Mouse (Mus musculus): ENCODE results near the gene Fgfr2. TPM values are rescaled to one million over a fixed set of nuclear protein-coding genes. Genes with fewer than 3 reads are reported as not detected.

Fgfr2 gene
- polyA plus RNA-seq, 1 experiment from 2014 or later: 169 TPM

- Histone ChIP-seq H3K4me3 (ENCODE audit: low read depth, low read length) (no peak overlapping the region), H3K9me3 (ENCODE audit: control insufficient read depth, low read depth, low read length) (no peaks in the 10 kb centered on the region), H3K27me3 (ENCODE audit: control insufficient read depth, insufficient read depth, low read length) (no peaks in the 10 kb centered on the region), H3K4me1 (ENCODE audit: control insufficient read depth, insufficient read depth, low read length) (no peaks in the 10 kb centered on the region), H3K27ac (ENCODE audit: low read length) (no peak overlapping the region), H3K4me2 (replicated peaks; ENCODE audit: low read depth, low read length) (no peak overlapping the region), H3K9ac (replicated peaks; ENCODE audit: low read depth, low read length) (no peak overlapping the region), H3K36me3 (ENCODE audit: control insufficient read depth, insufficient read depth, low read length) (no peaks in the 10 kb centered on the region)
- no peak for ATAC-seq (ENCODE audit: insufficient number of reproducible peaks, insufficient read depth, low FRiP score, low read depth)
- 77% methylated on average over 6 of the region's 6 CpGs for WGBS
Observed at GRCm38 (mm10) chr7:131812116-131812515, 1311.0 kb downstream of the Fgfr2 start.

- Histone ChIP-seq H3K27ac (ENCODE audit: low read length) (no peak overlapping the region), H3K4me1 (ENCODE audit: control insufficient read depth, insufficient read depth, low read length) (no peaks in the 10 kb centered on the region), H3K27me3 (ENCODE audit: control insufficient read depth, insufficient read depth, low read length) (no peaks in the 10 kb centered on the region), H3K36me3 (ENCODE audit: control insufficient read depth, insufficient read depth, low read length) (no peaks in the 10 kb centered on the region), H3K9ac (replicated peaks; ENCODE audit: low read depth, low read length) (no peak overlapping the region), H3K4me2 (replicated peaks; ENCODE audit: low read depth, low read length) (no peak overlapping the region), H3K4me3 (ENCODE audit: low read depth, low read length) (no peak overlapping the region), H3K9me3 (ENCODE audit: control insufficient read depth, low read depth, low read length) (no peaks in the 10 kb centered on the region)
- ATAC-seq (ENCODE audit: insufficient number of reproducible peaks, insufficient read depth, low FRiP score, low read depth): no peak
- WGBS: 58% methylated on average over 4 of the region's 4 CpGs
Observed at GRCm38 (mm10) chr7:131810916-131811315, 1312.2 kb downstream of the Fgfr2 start.

- Histone ChIP-seq H3K9me3 (ENCODE audit: control insufficient read depth, low read depth, low read length) (no peaks in the 10 kb centered on the region), H3K27ac (ENCODE audit: low read length) (no peak overlapping the region), H3K4me1 (ENCODE audit: control insufficient read depth, insufficient read depth, low read length) (no peaks in the 10 kb centered on the region), H3K27me3 (ENCODE audit: control insufficient read depth, insufficient read depth, low read length) (no peaks in the 10 kb centered on the region), H3K4me2 (replicated peaks; ENCODE audit: low read depth, low read length) (no peak overlapping the region), H3K36me3 (ENCODE audit: control insufficient read depth, insufficient read depth, low read length) (no peaks in the 10 kb centered on the region), H3K9ac (replicated peaks; ENCODE audit: low read depth, low read length) (no peak overlapping the region), H3K4me3 (ENCODE audit: low read depth, low read length) (no peak overlapping the region)
- WGBS: 41% methylated on average over 5 of the region's 5 CpGs
- no peak for ATAC-seq (ENCODE audit: insufficient number of reproducible peaks, insufficient read depth, low FRiP score, low read depth)
Observed at GRCm38 (mm10) chr7:131809584-131810181, 1313.5 kb downstream of the Fgfr2 start.

- H3K9ac ChIP-seq (replicated peaks; ENCODE audit: low read depth, low read length): no peak overlapping the region
- no peak overlapping the region for H3K4me3 ChIP-seq (ENCODE audit: low read depth, low read length)
- 27% methylated on average over 2 of the region's 2 CpGs for WGBS
- no peak overlapping the region for H3K27ac ChIP-seq (ENCODE audit: low read length)
- no peaks in the 10 kb centered on the region for H3K36me3 ChIP-seq (ENCODE audit: control insufficient read depth, insufficient read depth, low read length)
- H3K27me3 ChIP-seq (ENCODE audit: control insufficient read depth, insufficient read depth, low read length): no peaks in the 10 kb centered on the region
- no peaks in the 10 kb centered on the region for H3K9me3 ChIP-seq (ENCODE audit: control insufficient read depth, low read depth, low read length)
- H3K4me2 ChIP-seq (replicated peaks; ENCODE audit: low read depth, low read length): no peak overlapping the region
- H3K4me1 ChIP-seq (ENCODE audit: control insufficient read depth, insufficient read depth, low read length): no peaks in the 10 kb centered on the region
- no peak for ATAC-seq (ENCODE audit: insufficient number of reproducible peaks, insufficient read depth, low FRiP score, low read depth)
Observed at GRCm38 (mm10) chr7:131807257-131807656, 1315.9 kb downstream of the Fgfr2 start.

- no peak for ATAC-seq (ENCODE audit: insufficient number of reproducible peaks, insufficient read depth, low FRiP score, low read depth)
- H3K4me2 ChIP-seq (replicated peaks; ENCODE audit: low read depth, low read length): no peak overlapping the region
- H3K4me3 ChIP-seq (ENCODE audit: low read depth, low read length): no peak overlapping the region
- no peaks in the 10 kb centered on the region for H3K36me3 ChIP-seq (ENCODE audit: control insufficient read depth, insufficient read depth, low read length)
- H3K9me3 ChIP-seq (ENCODE audit: control insufficient read depth, low read depth, low read length): no peaks in the 10 kb centered on the region
- 67% methylated on average over 9 of the region's 9 CpGs for WGBS
- no peak overlapping the region for H3K9ac ChIP-seq (replicated peaks; ENCODE audit: low read depth, low read length)
- H3K27me3 ChIP-seq (ENCODE audit: control insufficient read depth, insufficient read depth, low read length): no peaks in the 10 kb centered on the region
- H3K27ac ChIP-seq (ENCODE audit: low read length): no peak overlapping the region
- H3K4me1 ChIP-seq (ENCODE audit: control insufficient read depth, insufficient read depth, low read length): no peaks in the 10 kb centered on the region
Observed at GRCm38 (mm10) chr7:131805525-131806202, 1317.5 kb downstream of the Fgfr2 start.

- Histone ChIP-seq H3K36me3 (ENCODE audit: control insufficient read depth, insufficient read depth, low read length) (no peaks in the 10 kb centered on the region), H3K4me1 (ENCODE audit: control insufficient read depth, insufficient read depth, low read length) (no peaks in the 10 kb centered on the region), H3K9me3 (ENCODE audit: control insufficient read depth, low read depth, low read length) (no peaks in the 10 kb centered on the region), H3K27ac (ENCODE audit: low read length) (no peak overlapping the region), H3K9ac (replicated peaks; ENCODE audit: low read depth, low read length) (no peak overlapping the region), H3K4me3 (ENCODE audit: low read depth, low read length) (no peak overlapping the region), H3K4me2 (replicated peaks; ENCODE audit: low read depth, low read length) (no peak overlapping the region), H3K27me3 (ENCODE audit: control insufficient read depth, insufficient read depth, low read length) (no peaks in the 10 kb centered on the region)
- no peak for ATAC-seq (ENCODE audit: insufficient number of reproducible peaks, insufficient read depth, low FRiP score, low read depth)
- WGBS: 43% methylated on average over 6 of the region's 6 CpGs
Observed at GRCm38 (mm10) chr7:131800416-131801045, 1322.6 kb downstream of the Fgfr2 start.

- H3K4me3 ChIP-seq (ENCODE audit: low read depth, low read length): no peak overlapping the region
- 60% methylated on average over 6 of the region's 6 CpGs for WGBS
- no peaks in the 10 kb centered on the region for H3K4me1 ChIP-seq (ENCODE audit: control insufficient read depth, insufficient read depth, low read length)
- no peak overlapping the region for H3K9ac ChIP-seq (replicated peaks; ENCODE audit: low read depth, low read length)
- H3K9me3 ChIP-seq (ENCODE audit: control insufficient read depth, low read depth, low read length): no peaks in the 10 kb centered on the region
- ATAC-seq (ENCODE audit: insufficient number of reproducible peaks, insufficient read depth, low FRiP score, low read depth): no peak
- no peak overlapping the region for H3K4me2 ChIP-seq (replicated peaks; ENCODE audit: low read depth, low read length)
- no peaks in the 10 kb centered on the region for H3K36me3 ChIP-seq (ENCODE audit: control insufficient read depth, insufficient read depth, low read length)
- no peak overlapping the region for H3K27ac ChIP-seq (ENCODE audit: low read length)
- H3K27me3 ChIP-seq (ENCODE audit: control insufficient read depth, insufficient read depth, low read length): no peaks in the 10 kb centered on the region
Observed at GRCm38 (mm10) chr7:131797161-131797560, 1326.0 kb downstream of the Fgfr2 start.

- Histone ChIP-seq H3K9me3 (ENCODE audit: control insufficient read depth, low read depth, low read length) (no peaks in the 10 kb centered on the region), H3K9ac (replicated peaks; ENCODE audit: low read depth, low read length) (no peak overlapping the region), H3K27ac (ENCODE audit: low read length) (no peak overlapping the region), H3K27me3 (ENCODE audit: control insufficient read depth, insufficient read depth, low read length) (no peaks in the 10 kb centered on the region), H3K36me3 (ENCODE audit: control insufficient read depth, insufficient read depth, low read length) (no peaks in the 10 kb centered on the region), H3K4me1 (ENCODE audit: control insufficient read depth, insufficient read depth, low read length) (no peaks in the 10 kb centered on the region), H3K4me3 (ENCODE audit: low read depth, low read length) (no peak overlapping the region), H3K4me2 (replicated peaks; ENCODE audit: low read depth, low read length) (no peak overlapping the region)
- no peak for ATAC-seq (ENCODE audit: insufficient number of reproducible peaks, insufficient read depth, low FRiP score, low read depth)
- WGBS: 76% methylated on average over 10 of the region's 10 CpGs
Observed at GRCm38 (mm10) chr7:131788595-131789206, 1334.4 kb downstream of the Fgfr2 start.

Data from stomach, embryonic 14.5 days (tissue).